ENCODE assay signal across 11 mouse cellular contexts in the genomic region with DNA sequence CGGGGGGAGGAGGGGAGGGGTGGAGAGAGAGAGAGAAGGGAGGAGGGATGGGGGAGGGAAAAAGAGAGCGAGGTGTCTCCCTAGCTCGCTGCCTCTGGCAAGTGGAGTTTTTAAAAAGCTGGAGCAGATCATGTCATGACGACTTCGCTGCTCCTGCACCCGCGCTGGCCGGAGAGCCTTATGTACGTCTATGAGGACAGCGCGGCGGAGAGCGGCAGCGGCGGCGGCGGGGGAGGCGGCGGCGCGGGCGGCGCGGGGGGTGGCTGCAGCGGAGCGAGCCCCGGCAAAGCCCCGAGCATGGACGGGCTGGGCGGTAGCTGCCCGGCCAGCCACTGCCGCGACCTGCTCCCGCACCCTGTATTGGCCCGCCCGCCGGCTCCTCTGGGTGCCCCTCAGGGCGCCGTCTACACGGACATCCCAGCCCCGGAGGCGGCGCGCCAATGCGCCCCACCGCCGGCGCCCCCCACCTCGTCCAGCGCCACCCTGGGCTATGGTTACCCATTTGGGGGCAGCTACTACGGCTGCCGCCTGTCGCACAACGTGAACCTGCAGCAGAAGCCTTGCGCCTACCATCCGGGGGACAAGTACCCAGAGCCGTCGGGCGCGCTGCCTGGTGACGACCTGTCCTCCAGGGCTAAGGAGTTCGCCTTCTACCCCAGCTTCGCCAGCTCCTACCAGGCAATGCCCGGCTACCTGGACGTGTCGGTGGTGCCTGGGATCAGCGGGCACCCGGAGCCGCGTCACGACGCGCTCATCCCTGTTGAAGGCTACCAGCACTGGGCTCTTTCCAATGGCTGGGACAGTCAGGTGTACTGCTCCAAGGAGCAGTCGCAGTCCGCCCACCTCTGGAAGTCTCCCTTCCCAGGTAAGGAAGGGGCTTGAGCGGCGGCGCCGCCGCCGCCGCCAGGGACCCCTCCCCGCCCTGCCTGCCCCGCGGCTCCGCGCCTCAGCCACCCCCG. TPM values are rescaled to one million over a fixed set of nuclear protein-coding genes. Genes with fewer than 3 reads are reported as not detected.
A peak's percentile ranks its signal among the peaks of the same experiment; 100 is the strongest.
DNase-seq lines count a peak whose midpoint lies in the region; ATAC-seq and TF ChIP-seq lines count a peak whose summit lies in the region.
"Had no signal": no experiment of that assay in that cellular context is flagged by ENCODE, and none has a peak within 500 bp of the region (broad histone marks: within the 10 kb centered on the region; RNA-seq: fewer than 3 reads in every experiment).

Gene Hoxc13 (plus strand): TSS at position 51 of the 959 bp plus-strand sequence.

- no peak for TF ChIP-seq CTCF in layer of hippocampus, adult 2 months (conservative IDR thresholded peaks at IDR 0.05)

- WGBS in kidney, embryonic 15.5 days: under 1% methylated on average over 74 of the region's 88 CpGs
- 2% methylated on average over 73 of the region's 88 CpGs for WGBS in hindbrain, embryonic 15.5 days

- H3K27ac ChIP-seq in kidney, embryonic 15.5 days: no peak within 1 kb of the TSS
- no peak within 1 kb of the TSS for H3K27ac ChIP-seq in hindbrain, embryonic 15.5 days (replicated peaks)
- no peak within 1 kb of the TSS for H3K27ac ChIP-seq in layer of hippocampus, adult 2 months

- H3ac ChIP-seq in myocyte (ENCODE audit: control insufficient read depth, insufficient read length): peak within 1 kb of the TSS; percentile 56

- H3K36me3 ChIP-seq in kidney, embryonic 15.5 days: no peaks in the 10 kb centered on the region
- no peaks in the 10 kb centered on the region for H3K36me3 ChIP-seq in hindbrain, embryonic 15.5 days
- H3K36me3 ChIP-seq in myocyte (ENCODE audit: control insufficient read depth, insufficient read depth): no peaks in the 10 kb centered on the region

- ATAC-seq in kidney, embryonic 15.5 days (replicated peaks; ENCODE audit: low FRiP score): peak; percentile 68
- ATAC-seq in hindbrain, embryonic 15.5 days (ENCODE audit: low FRiP score, low read depth): no peak

- DNase-seq in kidney, postnatal 14 days: no peak
- DNase-seq in embryo, embryonic 11 days: peak; percentile 28
- DNase-seq in layer of hippocampus, adult 2 months (ENCODE audit: low spot score in 2 of 2): no peak
- DNase-seq in right cerebral cortex, postnatal 10 days (ENCODE audit: low spot score in 2 of 2): no peak
- DNase-seq in spleen, adult 12 weeks (ENCODE audit: low spot score): no peak

- H3K4me1 ChIP-seq in kidney, embryonic 15.5 days: peaks cover 22% of the 10 kb centered on the region
- 0 out of 2 replicates have a peak, but pooled peaks cover 3% of the 10 kb centered on the region for H3K4me1 ChIP-seq in hindbrain, embryonic 15.5 days (replicated peaks)

- peaks cover 99% of the 10 kb centered on the region for H3K27me3 ChIP-seq in kidney, embryonic 15.5 days
- H3K27me3 ChIP-seq in hindbrain, embryonic 15.5 days: peaks cover 94% of the 10 kb centered on the region
- H3K27me3 ChIP-seq in myocyte (ENCODE audit: control insufficient read depth, insufficient read depth, insufficient read length): peaks cover 6% of the 10 kb centered on the region

- peak within 1 kb of the TSS; percentile 26 for H3K4me3 ChIP-seq in kidney, embryonic 15.5 days (replicated peaks)
- H3K4me3 ChIP-seq in hindbrain, embryonic 15.5 days: peak within 1 kb of the TSS; percentile 5; the same call in 1 of the 2 replicates
- peak within 1 kb of the TSS; percentile 52 for H3K4me3 ChIP-seq in myocyte
- no peak within 1 kb of the TSS for H3K4me3 ChIP-seq in layer of hippocampus, adult 2 months

- no peak within 1 kb of the TSS for H3K9ac ChIP-seq in kidney, embryonic 15.5 days
- H3K9ac ChIP-seq in hindbrain, embryonic 15.5 days: no peak within 1 kb of the TSS

- no peaks in the 10 kb centered on the region for H3K9me3 ChIP-seq in kidney, embryonic 15.5 days (replicated peaks)
- H3K9me3 ChIP-seq in hindbrain, embryonic 15.5 days: no peaks in the 10 kb centered on the region

- peak; percentile 50 for TF ChIP-seq POLR2A in myocyte (IDR thresholded peaks at IDR 0.05; ENCODE audit: insufficient read length, low read depth)

- H3K4me2 ChIP-seq in kidney, embryonic 15.5 days: peak within 1 kb of the TSS; percentile 51
- peak within 1 kb of the TSS; percentile 27; the same call in 1 of the 2 replicates for H3K4me2 ChIP-seq in hindbrain, embryonic 15.5 days
- H3K4me2 ChIP-seq in myocyte (ENCODE audit: low read depth): peak within 1 kb of the TSS; percentile 97

- no peaks in the 10 kb centered on the region for H3K79me2 ChIP-seq in myocyte (ENCODE audit: control insufficient read depth, insufficient read depth)

TF ChIP-seq in myocyte, 11 proteins besides CTCF, POLR2A, EP300 and RAD21:
- TF ChIP-seq MYOD1 (IDR thresholded peaks at IDR 0.05; ENCODE audit: control insufficient read depth in 1 of 3, insufficient read length in 2 of 3, low read depth in 2 of 3) (peak in 1 of 3 experiments; percentile 30), MAX (IDR thresholded peaks at IDR 0.05; ENCODE audit: low read depth) (no peak), REST (IDR thresholded peaks at IDR 0.05; ENCODE audit: insufficient read depth, insufficient read length) (no peak), E2F4 (IDR thresholded peaks at IDR 0.05; ENCODE audit: insufficient read depth) (no peak)
TF ChIP-seq in myocyte: peak in this region for 1.

RNA-seq across cellular contexts. Expression of gene Hoxc13, which starts in this region (rescaled TPM):
- polyA plus RNA-seq in kidney, embryonic 15.5 days (2015; fragmentation: Nextera tagmentation; extraction: Ambion mirVana): not detected in 2 replicates
- polyA plus RNA-seq in hindbrain, embryonic 15.5 days (2015; fragmentation: Nextera tagmentation; extraction: Ambion mirVana): not detected in 2 replicates
- polyA plus RNA-seq in myocyte (2012; fragmentation: generic; extraction: Trizol): 5.8 TPM
- total RNA-seq in layer of hippocampus, adult 2 months (2021): not detected
- total RNA-seq: hematopoietic stem cell, adult 5-6 weeks; MEL had no signal
- polyA plus RNA-seq: spleen, adult 2 months had no signal

Comparison
In these comparisons a context has a peak if more than half of its experiments do, and no peak if none do; other contexts are left out.
1. Peak in ATAC-seq, H3K4me3 ChIP-seq and H3K4me2 ChIP-seq in kidney, embryonic 15.5 days; RNA of the gene not detected or under 1 TPM.
2. H3K4me2 ChIP-seq: peak in every context shown above with its lines; median percentile 97 in myocyte; 51 in kidney, embryonic 15.5 days; 27 in hindbrain, embryonic 15.5 days.